Mouse (Mus musculus): ENCODE measurements around the gene Rbbp5. TPM values are rescaled to one million over a fixed set of nuclear protein-coding genes. Genes with fewer than 3 reads are reported as not detected.
A peak's percentile ranks its signal among the peaks of the same experiment; 100 is the strongest.

Rbbp5 gene
- 16.5 and 18.6 TPM in 2 replicates for polyA plus RNA-seq (2015; fragmentation: Nextera tagmentation; extraction: Ambion mirVana)

GRCm38 (mm10) chr1:132476928-132477691, at the start of gene Rbbp5:
Gene Rbbp5, plus strand, starts transcription at chr1:132477365.
- under 1% methylated on average over 43 of the region's 43 CpGs for WGBS
- H3K27ac ChIP-seq (ENCODE audit: low read length): peak within 1 kb of the TSS; percentile 39
- no peaks in the 10 kb centered on the region for H3K27me3 ChIP-seq (replicated peaks; ENCODE audit: insufficient read depth, low read length)
- ATAC-seq (peak; percentile 93), DNase-seq (ENCODE audit: low spot score) (peak; percentile 95)
- peak within 1 kb of the TSS; percentile 70 for H3K9ac ChIP-seq (replicated peaks; ENCODE audit: low read depth)
- peak within 1 kb of the TSS; percentile 68 for H3K4me3 ChIP-seq (ENCODE audit: low read depth, low read length)
- no peaks in the 10 kb centered on the region for H3K36me3 ChIP-seq (ENCODE audit: insufficient read depth, low read length)
- H3K4me1 ChIP-seq (ENCODE audit: insufficient read depth, low read depth, low read length): no peaks in the 10 kb centered on the region; the same call in 1 of the 2 replicates
- no peaks in the 10 kb centered on the region for H3K9me3 ChIP-seq (ENCODE audit: low read length)
- peak; percentile 91 for TF ChIP-seq EP300 (IDR thresholded peaks at IDR 0.05)
- peak; percentile 45 for TF ChIP-seq CTCF (IDR thresholded peaks at IDR 0.05)
- peak within 1 kb of the TSS; percentile 63 for H3K4me2 ChIP-seq (replicated peaks; ENCODE audit: low read depth, low read length)

GRCm38 (mm10) chr1:132430818-132431217, 46.3 kb upstream of the Rbbp5 start:
- ATAC-seq (no peak), DNase-seq (ENCODE audit: low spot score) (no peak)
- WGBS: 72% methylated on average over 3 of the region's 3 CpGs
- Histone ChIP-seq H3K36me3 (ENCODE audit: insufficient read depth, low read length) (no peaks in the 10 kb centered on the region; the same call in 1 of the 2 replicates), H3K27me3 (replicated peaks; ENCODE audit: insufficient read depth, low read length) (no peaks in the 10 kb centered on the region), H3K9ac (replicated peaks; ENCODE audit: low read depth) (no peak overlapping the region), H3K4me2 (replicated peaks; ENCODE audit: low read depth, low read length) (no peak overlapping the region), H3K9me3 (ENCODE audit: low read length) (no peaks in the 10 kb centered on the region), H3K27ac (ENCODE audit: low read length) (no peak overlapping the region), H3K4me3 (ENCODE audit: low read depth, low read length) (no peak overlapping the region), H3K4me1 (ENCODE audit: insufficient read depth, low read depth, low read length) (peaks cover 9% of the 10 kb centered on the region)
- no peak for TF ChIP-seq EP300 (IDR thresholded peaks at IDR 0.05)
- TF ChIP-seq CTCF (IDR thresholded peaks at IDR 0.05): no peak

GRCm38 (mm10) chr1:132431716-132432115, 45.4 kb upstream of the Rbbp5 start:
- Histone ChIP-seq H3K4me3 (ENCODE audit: low read depth, low read length) (no peak overlapping the region), H3K4me2 (replicated peaks; ENCODE audit: low read depth, low read length) (no peak overlapping the region), H3K27ac (ENCODE audit: low read length) (no peak overlapping the region), H3K27me3 (replicated peaks; ENCODE audit: insufficient read depth, low read length) (no peaks in the 10 kb centered on the region), H3K9me3 (ENCODE audit: low read length) (no peaks in the 10 kb centered on the region), H3K36me3 (ENCODE audit: insufficient read depth, low read length) (no peaks in the 10 kb centered on the region; the same call in 1 of the 2 replicates), H3K4me1 (ENCODE audit: insufficient read depth, low read depth, low read length) (peaks cover 9% of the 10 kb centered on the region), H3K9ac (replicated peaks; ENCODE audit: low read depth) (no peak overlapping the region)
- DNase-seq (ENCODE audit: low spot score) (peak; percentile 16), ATAC-seq (no peak)
- TF ChIP-seq CTCF (IDR thresholded peaks at IDR 0.05) (no peak), EP300 (IDR thresholded peaks at IDR 0.05) (no peak)
- WGBS: 52% methylated on average over 9 of the region's 9 CpGs

GRCm38 (mm10) chr1:132433349-132433748, 43.8 kb upstream of the Rbbp5 start:
- Histone ChIP-seq H3K4me3 (ENCODE audit: low read depth, low read length) (no peak overlapping the region), H3K36me3 (ENCODE audit: insufficient read depth, low read length) (no peaks in the 10 kb centered on the region; the same call in 1 of the 2 replicates), H3K27ac (ENCODE audit: low read length) (no peak overlapping the region), H3K9ac (replicated peaks; ENCODE audit: low read depth) (no peak overlapping the region), H3K27me3 (replicated peaks; ENCODE audit: insufficient read depth, low read length) (no peaks in the 10 kb centered on the region), H3K4me1 (ENCODE audit: insufficient read depth, low read depth, low read length) (peaks cover 9% of the 10 kb centered on the region), H3K4me2 (replicated peaks; ENCODE audit: low read depth, low read length) (no peak overlapping the region), H3K9me3 (ENCODE audit: low read length) (no peaks in the 10 kb centered on the region)
- no peak for TF ChIP-seq CTCF (IDR thresholded peaks at IDR 0.05)
- no peak for TF ChIP-seq EP300 (IDR thresholded peaks at IDR 0.05)
- 31% methylated on average over 5 of the region's 5 CpGs for WGBS
- no peak for DNase-seq (ENCODE audit: low spot score)
- ATAC-seq: no peak

GRCm38 (mm10) chr1:132434032-132434431, 43.1 kb upstream of the Rbbp5 start:
- 87% methylated on average over 12 of the region's 12 CpGs for WGBS
- no peak overlapping the region for H3K4me2 ChIP-seq (replicated peaks; ENCODE audit: low read depth, low read length)
- H3K9me3 ChIP-seq (ENCODE audit: low read length): no peaks in the 10 kb centered on the region
- TF ChIP-seq CTCF (IDR thresholded peaks at IDR 0.05) (no peak), EP300 (IDR thresholded peaks at IDR 0.05) (no peak)
- H3K36me3 ChIP-seq (ENCODE audit: insufficient read depth, low read length): no peaks in the 10 kb centered on the region; the same call in 1 of the 2 replicates
- no peak overlapping the region for H3K9ac ChIP-seq (replicated peaks; ENCODE audit: low read depth)
- H3K27me3 ChIP-seq (replicated peaks; ENCODE audit: insufficient read depth, low read length): no peaks in the 10 kb centered on the region
- DNase-seq (ENCODE audit: low spot score): no peak
- H3K4me3 ChIP-seq (ENCODE audit: low read depth, low read length): no peak overlapping the region
- H3K27ac ChIP-seq (ENCODE audit: low read length): no peak overlapping the region
- H3K4me1 ChIP-seq (ENCODE audit: insufficient read depth, low read depth, low read length): peaks cover 9% of the 10 kb centered on the region
- no peak for ATAC-seq

- WGBS: 67% methylated on average over 4 of the region's 4 CpGs
- Histone ChIP-seq H3K27me3 (replicated peaks; ENCODE audit: insufficient read depth, low read length) (no peaks in the 10 kb centered on the region), H3K9ac (replicated peaks; ENCODE audit: low read depth) (no peak overlapping the region), H3K36me3 (ENCODE audit: insufficient read depth, low read length) (peaks cover 8% of the 10 kb centered on the region), H3K4me2 (replicated peaks; ENCODE audit: low read depth, low read length) (no peak overlapping the region), H3K9me3 (ENCODE audit: low read length) (no peaks in the 10 kb centered on the region), H3K4me1 (ENCODE audit: insufficient read depth, low read depth, low read length) (peaks cover 9% of the 10 kb centered on the region), H3K27ac (ENCODE audit: low read length) (no peak overlapping the region; the same call in 1 of the 2 replicates), H3K4me3 (ENCODE audit: low read depth, low read length) (no peak overlapping the region)
- TF ChIP-seq CTCF (IDR thresholded peaks at IDR 0.05) (no peak), EP300 (IDR thresholded peaks at IDR 0.05) (no peak)
- no peak for ATAC-seq
- no peak for DNase-seq (ENCODE audit: low spot score)
Observed at GRCm38 (mm10) chr1:132436320-132436958, 40.7 kb upstream of the Rbbp5 start.
